Mouse (Mus musculus): ENCODE measurements at regions not wholly inside any gene's neighbourhood (a gene's known extent, or its start where the extent isn't known, plus 50 kb on each side); places are given as distances from the start of the nearest gene placed in this dataset.

DNA sequence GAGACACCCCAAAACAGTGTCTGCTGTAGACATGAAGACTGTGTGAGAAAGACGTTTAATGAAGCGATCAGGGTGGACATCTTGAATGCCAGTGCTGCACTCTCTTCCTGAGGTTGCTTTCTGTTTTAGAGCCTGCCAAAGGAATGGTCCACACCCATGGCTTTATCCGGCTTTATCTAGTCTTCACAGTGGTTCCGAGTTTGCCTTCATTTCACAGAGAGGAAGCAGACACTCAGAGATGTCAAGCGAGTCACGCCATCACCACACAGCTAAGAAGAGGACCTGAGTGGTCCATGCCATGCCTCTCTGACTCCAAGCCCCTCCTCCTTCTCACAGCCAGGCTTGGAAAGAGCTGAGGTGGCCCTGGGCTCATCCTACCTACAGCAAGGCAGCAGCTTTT, 182.7 kb downstream of the Matn1 start:
- ATAC-seq (ENCODE audit: insufficient number of reproducible peaks, low FRiP score, low TSS enrichment, low read depth): no peak
- Histone ChIP-seq H3K4me1 (no peaks in the 10 kb centered on the region), H3K4me2 (replicated peaks) (no peak overlapping the region), H3K4me3 (replicated peaks) (no peak overlapping the region), H3K9ac (no peak overlapping the region), H3K36me3 (no peaks in the 10 kb centered on the region), H3K27me3 (no peaks in the 10 kb centered on the region), H3K9me3 (replicated peaks) (no peaks in the 10 kb centered on the region), H3K27ac (replicated peaks) (no peak overlapping the region)
- WGBS: 80% methylated on average over 6 of the region's 6 CpGs

- no peaks in the 10 kb centered on the region for H3K4me1 ChIP-seq
- WGBS: 31% methylated on average over 3 of the region's 3 CpGs
- no peak overlapping the region for H3K4me2 ChIP-seq (replicated peaks)
- H3K36me3 ChIP-seq: no peaks in the 10 kb centered on the region
- H3K27ac ChIP-seq (replicated peaks): no peak overlapping the region
- no peaks in the 10 kb centered on the region for H3K9me3 ChIP-seq (replicated peaks)
- H3K9ac ChIP-seq: no peak overlapping the region
- no peaks in the 10 kb centered on the region for H3K27me3 ChIP-seq
- no peak overlapping the region for H3K4me3 ChIP-seq (replicated peaks)
- ATAC-seq (ENCODE audit: insufficient number of reproducible peaks, low FRiP score, low TSS enrichment, low read depth): no peak
These were observed 184.5 kb downstream of the Matn1 start for GRCm38 (mm10) chr4:131128646-131129045.

GRCm38 (mm10) chr4:131132201-131132600, 188.0 kb downstream of the Matn1 start:
- no peak for ATAC-seq (ENCODE audit: insufficient number of reproducible peaks, low FRiP score, low TSS enrichment, low read depth)
- Histone ChIP-seq H3K27ac (replicated peaks) (no peak overlapping the region), H3K36me3 (no peaks in the 10 kb centered on the region), H3K4me3 (replicated peaks) (no peak overlapping the region), H3K4me1 (no peaks in the 10 kb centered on the region), H3K4me2 (replicated peaks) (no peak overlapping the region), H3K27me3 (no peaks in the 10 kb centered on the region), H3K9me3 (replicated peaks) (no peaks in the 10 kb centered on the region), H3K9ac (no peak overlapping the region)
- WGBS: 47% methylated on average over 1 of the region's 1 CpGs

GRCm38 (mm10) chr4:131132781-131133180, 188.6 kb downstream of the Matn1 start:
- H3K4me1 ChIP-seq: no peaks in the 10 kb centered on the region
- H3K27me3 ChIP-seq: no peaks in the 10 kb centered on the region
- no peak overlapping the region for H3K4me2 ChIP-seq (replicated peaks)
- ATAC-seq (ENCODE audit: insufficient number of reproducible peaks, low FRiP score, low TSS enrichment, low read depth): no peak
- no peak overlapping the region for H3K4me3 ChIP-seq (replicated peaks)
- H3K36me3 ChIP-seq: no peaks in the 10 kb centered on the region
- H3K9ac ChIP-seq: no peak overlapping the region
- no peak overlapping the region for H3K27ac ChIP-seq (replicated peaks)
- 54% methylated on average over 9 of the region's 9 CpGs for WGBS
- no peaks in the 10 kb centered on the region for H3K9me3 ChIP-seq (replicated peaks)

- no peak for ATAC-seq (ENCODE audit: insufficient number of reproducible peaks, low FRiP score, low TSS enrichment, low read depth)
- Histone ChIP-seq H3K9ac (no peak overlapping the region), H3K36me3 (no peaks in the 10 kb centered on the region), H3K27me3 (no peaks in the 10 kb centered on the region), H3K4me1 (no peaks in the 10 kb centered on the region), H3K4me3 (replicated peaks) (no peak overlapping the region), H3K4me2 (replicated peaks) (no peak overlapping the region), H3K27ac (replicated peaks) (no peak overlapping the region), H3K9me3 (replicated peaks) (no peaks in the 10 kb centered on the region)
- WGBS: 75% methylated on average over 4 of the region's 4 CpGs
These were observed 191.7 kb downstream of the Matn1 start for GRCm38 (mm10) chr4:131135841-131136240.

DNA sequence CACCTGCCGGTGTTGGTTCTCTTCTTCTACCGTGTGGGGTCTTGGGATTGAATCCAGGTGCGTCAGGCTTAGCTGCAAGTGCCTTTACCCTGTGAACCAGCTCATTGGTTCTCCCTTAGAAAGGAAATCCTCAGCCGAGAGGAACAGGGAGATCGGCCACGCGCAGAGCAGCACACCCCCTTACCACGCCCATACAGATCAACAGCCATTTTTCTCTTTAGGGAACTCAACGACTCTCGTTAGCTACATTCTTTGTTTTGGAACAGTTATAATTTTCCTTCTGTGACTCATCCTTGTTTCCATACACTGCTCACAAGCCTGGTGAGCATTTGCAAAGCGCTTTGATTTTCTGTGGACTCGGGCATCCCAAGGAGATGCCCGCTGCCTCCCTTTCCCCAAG, 194.7 kb downstream of the Matn1 start:
- WGBS: 70% methylated on average over 13 of the region's 13 CpGs
- ATAC-seq (ENCODE audit: insufficient number of reproducible peaks, low FRiP score, low TSS enrichment, low read depth): no peak
- no peaks in the 10 kb centered on the region for H3K36me3 ChIP-seq
- H3K9ac ChIP-seq: no peak overlapping the region
- no peaks in the 10 kb centered on the region for H3K27me3 ChIP-seq
- H3K4me1 ChIP-seq: no peaks in the 10 kb centered on the region
- no peak overlapping the region for H3K4me3 ChIP-seq (replicated peaks)
- no peak overlapping the region for H3K27ac ChIP-seq (replicated peaks)
- H3K4me2 ChIP-seq (replicated peaks): no peak overlapping the region
- H3K9me3 ChIP-seq (replicated peaks): no peaks in the 10 kb centered on the region

DNA sequence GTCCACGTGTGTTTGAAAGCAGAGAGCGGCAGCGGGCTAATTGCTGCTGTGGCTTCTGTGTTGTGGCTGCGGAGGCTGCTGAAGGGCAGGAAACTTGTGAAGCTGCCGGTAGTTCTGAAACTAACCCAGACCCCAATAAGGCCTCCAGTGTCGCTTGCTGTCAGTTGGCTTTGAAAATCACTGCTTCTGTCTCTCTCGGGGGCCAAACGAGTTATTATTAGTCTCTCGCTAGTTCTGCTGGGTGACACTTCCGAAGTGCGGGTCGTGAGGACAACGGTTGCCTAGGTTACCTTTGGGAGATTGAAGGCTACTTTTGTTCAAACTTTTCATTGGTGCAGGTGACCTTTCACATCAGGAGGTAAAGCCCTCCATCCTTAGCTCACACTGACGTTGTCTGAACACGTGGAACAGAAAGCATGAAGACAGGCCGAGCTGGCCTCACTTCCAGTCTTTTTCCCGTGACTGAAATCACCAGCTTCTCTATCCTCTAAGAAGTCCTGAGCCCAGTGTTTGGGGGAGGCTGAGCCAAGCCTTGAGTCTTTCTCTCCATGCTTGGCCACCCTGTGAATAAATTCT, 197.8 kb downstream of the Matn1 start:
- Histone ChIP-seq H3K36me3 (no peaks in the 10 kb centered on the region), H3K27me3 (no peaks in the 10 kb centered on the region), H3K4me3 (replicated peaks) (no peak overlapping the region), H3K9me3 (replicated peaks) (no peaks in the 10 kb centered on the region), H3K9ac (no peak overlapping the region), H3K27ac (replicated peaks) (no peak overlapping the region), H3K4me2 (replicated peaks) (no peak overlapping the region), H3K4me1 (no peaks in the 10 kb centered on the region)
- ATAC-seq (ENCODE audit: insufficient number of reproducible peaks, low FRiP score, low TSS enrichment, low read depth): no peak
- WGBS: 68% methylated on average over 17 of the region's 17 CpGs

DNA sequence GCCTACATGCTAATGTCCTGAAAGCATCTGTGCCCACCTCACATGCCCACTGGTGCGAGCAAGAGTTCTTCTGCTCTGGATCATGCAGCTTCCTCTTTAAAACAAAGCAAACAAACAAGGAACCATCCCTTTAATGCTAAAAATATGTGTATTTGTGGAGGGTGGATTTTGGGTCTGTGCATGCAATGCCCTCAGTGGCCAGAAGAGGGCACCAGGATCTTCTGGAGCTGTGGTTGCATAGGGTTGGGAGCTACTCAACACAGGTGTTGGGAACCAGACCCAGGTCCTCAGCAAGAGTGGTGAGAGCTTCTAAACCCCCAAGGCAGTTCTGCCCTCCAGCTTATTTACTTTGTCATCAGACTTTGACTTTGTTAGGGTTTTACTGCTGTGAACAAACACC, 201.3 kb downstream of the Matn1 start:
- Histone ChIP-seq H3K9me3 (replicated peaks) (no peaks in the 10 kb centered on the region), H3K36me3 (no peaks in the 10 kb centered on the region), H3K9ac (no peak overlapping the region), H3K4me2 (replicated peaks) (no peak overlapping the region), H3K4me3 (replicated peaks) (no peak overlapping the region), H3K27me3 (peaks cover 2% of the 10 kb centered on the region; the same call in 1 of the 2 replicates), H3K4me1 (no peaks in the 10 kb centered on the region), H3K27ac (replicated peaks) (no peak overlapping the region)
- WGBS: 79% methylated on average over 1 of the region's 1 CpGs
- ATAC-seq (ENCODE audit: insufficient number of reproducible peaks, low FRiP score, low TSS enrichment, low read depth): no peak

DNA sequence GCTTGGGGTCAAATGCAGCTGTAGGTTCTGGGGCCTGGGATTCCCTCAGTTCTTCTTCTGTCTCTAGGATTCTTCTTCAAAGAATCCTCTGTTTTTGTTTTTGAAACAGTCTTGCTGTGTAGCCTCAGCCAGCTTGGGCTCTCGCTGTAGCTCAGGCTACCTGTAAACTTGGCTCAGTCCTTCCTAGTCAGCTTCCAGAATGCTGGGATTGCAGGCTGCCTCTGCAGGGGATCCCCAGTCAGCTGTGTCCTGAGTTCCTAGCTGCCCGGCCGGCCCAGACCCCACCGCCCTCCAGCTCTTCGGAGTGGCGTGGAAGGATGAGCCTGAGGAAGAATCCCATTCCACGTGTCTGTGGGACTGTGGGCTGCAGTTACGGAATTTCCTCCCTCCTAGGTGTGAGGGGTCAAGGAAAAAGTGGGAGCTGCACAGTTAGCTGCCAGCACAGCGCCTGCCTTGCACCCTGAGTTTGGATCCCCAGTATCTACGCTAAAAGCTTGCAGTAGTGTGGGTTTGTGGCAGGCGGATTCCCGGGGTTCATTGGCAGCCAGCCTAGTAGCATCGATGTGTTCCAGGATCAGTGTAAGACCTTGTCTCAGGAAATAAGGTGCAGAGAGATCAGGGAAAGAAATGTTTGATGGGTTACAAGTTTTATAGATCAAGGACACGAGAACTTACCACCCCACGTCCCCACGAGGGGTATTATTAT, 204.0 kb downstream of the Matn1 start:
- H3K27ac ChIP-seq (replicated peaks): no peak overlapping the region
- no peaks in the 10 kb centered on the region for H3K36me3 ChIP-seq
- no peaks in the 10 kb centered on the region for H3K4me1 ChIP-seq
- peaks cover 2% of the 10 kb centered on the region; the same call in 1 of the 2 replicates for H3K27me3 ChIP-seq
- 58% methylated on average over 16 of the region's 16 CpGs for WGBS
- H3K9me3 ChIP-seq (replicated peaks): no peaks in the 10 kb centered on the region
- H3K4me2 ChIP-seq (replicated peaks): no peak overlapping the region
- H3K4me3 ChIP-seq (replicated peaks): no peak overlapping the region
- no peak overlapping the region for H3K9ac ChIP-seq
- no peak for ATAC-seq (ENCODE audit: insufficient number of reproducible peaks, low FRiP score, low TSS enrichment, low read depth)

- Histone ChIP-seq H3K27me3 (peaks cover 2% of the 10 kb centered on the region; the same call in 1 of the 2 replicates), H3K9me3 (replicated peaks) (no peaks in the 10 kb centered on the region), H3K4me3 (replicated peaks) (no peak overlapping the region), H3K27ac (replicated peaks) (no peak overlapping the region), H3K36me3 (no peaks in the 10 kb centered on the region), H3K4me1 (no peaks in the 10 kb centered on the region), H3K9ac (no peak overlapping the region), H3K4me2 (replicated peaks) (no peak overlapping the region)
- WGBS: 75% methylated on average over 5 of the region's 5 CpGs
- no peak for ATAC-seq (ENCODE audit: insufficient number of reproducible peaks, low FRiP score, low TSS enrichment, low read depth)
These were observed 205.3 kb downstream of the Matn1 start for GRCm38 (mm10) chr4:131149466-131149865.

GRCm38 (mm10) chr4:131159712-131160111, 215.5 kb downstream of the Matn1 start:
- Histone ChIP-seq H3K4me3 (replicated peaks) (no peak overlapping the region), H3K27me3 (0 out of 2 replicates have a peak, but pooled peaks cover 4% of the 10 kb centered on the region), H3K36me3 (no peaks in the 10 kb centered on the region), H3K9ac (no peak overlapping the region), H3K4me1 (peaks cover 16% of the 10 kb centered on the region), H3K9me3 (replicated peaks) (no peaks in the 10 kb centered on the region), H3K4me2 (replicated peaks) (no peak overlapping the region), H3K27ac (replicated peaks) (no peak overlapping the region)
- no peak for ATAC-seq (ENCODE audit: insufficient number of reproducible peaks, low FRiP score, low TSS enrichment, low read depth)
- WGBS: 26% methylated on average over 5 of the region's 5 CpGs

DNA sequence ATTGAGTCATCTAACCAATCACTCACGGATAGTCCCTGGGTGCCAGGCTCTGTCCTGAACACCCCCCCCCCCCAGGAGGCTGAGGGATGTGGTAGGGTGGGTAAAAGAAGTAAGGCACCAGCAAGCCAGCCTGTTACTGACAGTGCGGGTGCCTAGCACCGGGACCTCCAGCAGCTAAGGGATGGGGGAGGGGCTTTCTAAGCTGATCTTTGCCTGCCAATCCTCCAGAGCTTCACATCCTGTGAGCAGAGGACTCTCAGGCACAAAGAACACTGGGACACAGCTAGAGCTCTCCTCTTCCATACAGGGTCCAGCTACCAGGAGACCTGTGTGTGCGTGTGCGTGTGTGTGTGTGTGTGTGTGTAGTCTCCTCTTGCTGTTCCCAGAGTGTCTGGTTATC, 215.9 kb downstream of the Matn1 start:
- no peak for ATAC-seq (ENCODE audit: insufficient number of reproducible peaks, low FRiP score, low TSS enrichment, low read depth)
- WGBS: 30% methylated on average over 5 of the region's 5 CpGs
- H3K27ac ChIP-seq (replicated peaks): no peak overlapping the region

More for the DNA sequence above, 215.9 kb downstream of the Matn1 start:
- Histone ChIP-seq H3K36me3 (no peaks in the 10 kb centered on the region), H3K9ac (no peak overlapping the region), H3K27me3 (0 out of 2 replicates have a peak, but pooled peaks cover 4% of the 10 kb centered on the region), H3K4me3 (replicated peaks) (no peak overlapping the region), H3K4me1 (peaks cover 16% of the 10 kb centered on the region), H3K9me3 (replicated peaks) (no peaks in the 10 kb centered on the region), H3K4me2 (replicated peaks) (no peak overlapping the region)
